Mouse (Mus musculus): Measurements from ENCODE around the gene Pgs1.

- TF ChIP-seq GATA1 (IDR thresholded peaks at IDR 0.05; ENCODE audit: low read length) = no peak
- no peak for TF ChIP-seq TAL1 (IDR thresholded peaks at IDR 0.05; ENCODE audit: low read length)
Measured at GRCm38 (mm10) chr11:117973569-117973968, 12.5 kb upstream of the Pgs1 start.

Data from erythroblast, embryonic 14.5 days (primary cell).